Mouse (Mus musculus) induced T-regulatory cell, adult 2 months (primary cell): Measurements from ENCODE around the gene Plppr3.

ENCODE experiments used
- DNase-seq: peaks from one replicate; pipeline ENCODE4 v3.0.0-alpha.2; 2012; ENCODE audit warnings: low read depth

Gene Plppr3

GRCm38 (mm10) chr10:79819606-79820005, 54.8 kb downstream of the Plppr3 start:
- DNase-seq, result no peak

- no peak for DNase-seq
Measured at GRCm38 (mm10) chr10:79818225-79818624, 56.2 kb downstream of the Plppr3 start.

GRCm38 (mm10) chr10:79817111-79817510, 57.3 kb downstream of the Plppr3 start:
- no peak for DNase-seq

- DNase-seq, result no peak
Measured at GRCm38 (mm10) chr10:79815671-79816494, 58.6 kb downstream of the Plppr3 start.

- DNase-seq, result no peak
Measured at GRCm38 (mm10) chr10:79814271-79814842, 60.1 kb downstream of the Plppr3 start.

- DNase-seq, result peak; percentile 86
Measured at GRCm38 (mm10) chr10:79811736-79812637, 62.4 kb downstream of the Plppr3 start.
